Mouse (Mus musculus) liver, embryonic 12.5 days (tissue): ENCODE results near the gene Prep. TPM values are rescaled to one million over a fixed set of nuclear protein-coding genes. Genes with fewer than 3 reads are reported as not detected.
"Not testable (repeated sequence)": the region's sequence is repeated elsewhere in the genome, so short reads cannot be mapped to it uniquely, and the experiment has no call there.

Experiments
- ATAC-seq: fragments of 200-750 bp; cut with Nextera tagmentation; 2 replicates; pipeline ENCODE4 v1.8.0; 2017; ENCODE audit warnings: moderate number of reproducible peaks, mild to moderate bottlenecking, moderate library complexity
- H3K27ac ChIP-seq: fragments of 300-500 bp; sonication (generic); 2 replicates; pipeline ENCODE4 v1.5.1; 2016; ENCODE audit warnings: mild to moderate bottlenecking
- H3K27me3 ChIP-seq: fragments of 300-500 bp; sonication (generic); replicated peaks from 2 replicates; pipeline ENCODE4 v1.6.1; 2016; ENCODE audit warnings: mild to moderate bottlenecking, moderate library complexity
- H3K36me3 ChIP-seq: fragments of 300-500 bp; sonication (generic); 2 replicates; pipeline ENCODE4 v1.6.1; 2016; ENCODE audit warnings: mild to moderate bottlenecking, moderate library complexity
- H3K4me1 ChIP-seq: fragments of 300-500 bp; sonication (generic); 2 replicates; pipeline ENCODE4 v1.6.1; 2016
- H3K4me2 ChIP-seq: fragments of 300-500 bp; sonication (generic); 2 replicates; pipeline ENCODE4 v1.6.1; 2016; ENCODE audit warnings: mild to moderate bottlenecking, moderate library complexity
- H3K4me3 ChIP-seq: fragments of 300-500 bp; sonication (generic); 2 replicates; pipeline ENCODE4 v1.5.1; 2016; ENCODE audit warnings: mild to moderate bottlenecking, moderate library complexity
- H3K9ac ChIP-seq: fragments of 300-500 bp; sonication (generic); 2 replicates; pipeline ENCODE4 v1.6.1; 2016; ENCODE audit warnings: mild to moderate bottlenecking, moderate library complexity
- H3K9me3 ChIP-seq: fragments of 300-500 bp; sonication (generic); replicated peaks from 2 replicates; pipeline ENCODE4 v1.6.1; 2016; ENCODE audit warnings: mild to moderate bottlenecking, moderate library complexity
- WGBS: fragments of 180-500 bp; shearing (Covaris S2); methylation state at CpG from one replicate; pipeline ENCODE4 v1.1.7; 2016; ENCODE audit not compliant: insufficient replicate concordance; 5-methylcytosine and 5-hydroxymethylcytosine counted together
- polyA plus RNA-seq: library from polyadenylated mRNA; unstranded; fragments of >200 nt; fragmentation: Nextera tagmentation; extraction: Ambion mirVana; gene quantifications from 2 replicates; pipeline ENCODE4 v1.2.1, GENCODE M21; 2016

The Prep gene
- polyA plus RNA-seq, 1 experiment from 2014 or later = 15.7 TPM

- Histone ChIP-seq H3K9me3 (no peaks in the 10 kb centered on the region), H3K27ac (no peak overlapping the region), H3K4me2 (no peak overlapping the region), H3K27me3 (no peaks in the 10 kb centered on the region), H3K36me3 (peaks cover 80% of the 10 kb centered on the region), H3K4me3 (no peak overlapping the region), H3K4me1 (peaks cover 1% of the 10 kb centered on the region), H3K9ac (no peak overlapping the region)
- ATAC-seq = no peak
- WGBS = 81% methylated on average over 12 of the region's 12 CpGs
Measured at GRCm38 (mm10) chr10:45151771-45152692, 85.0 kb downstream of the Prep start.

- 85% methylated on average over 14 of the region's 14 CpGs for WGBS
- Histone ChIP-seq H3K27me3 (no peaks in the 10 kb centered on the region), H3K9ac (no peak overlapping the region), H3K9me3 (no peaks in the 10 kb centered on the region), H3K27ac (no peak overlapping the region), H3K4me2 (no peak overlapping the region), H3K4me1 (no peaks in the 10 kb centered on the region), H3K4me3 (no peak overlapping the region), H3K36me3 (peaks cover 90% of the 10 kb centered on the region)
- no peak for ATAC-seq
Measured at GRCm38 (mm10) chr10:45154557-45155060, 87.6 kb downstream of the Prep start.

- no peaks in the 10 kb centered on the region for H3K36me3 ChIP-seq
- H3K4me2 ChIP-seq = no peak overlapping the region
- H3K9me3 ChIP-seq = no peaks in the 10 kb centered on the region
- no peak overlapping the region for H3K27ac ChIP-seq
- H3K4me1 ChIP-seq = no peaks in the 10 kb centered on the region
- 78% methylated on average over 8 of the region's 8 CpGs for WGBS
- no peaks in the 10 kb centered on the region for H3K27me3 ChIP-seq
- H3K4me3 ChIP-seq = no peak overlapping the region
- no peak for ATAC-seq
- no peak overlapping the region for H3K9ac ChIP-seq
Measured at GRCm38 (mm10) chr10:45165851-45166250, 98.8 kb downstream of the Prep start.

DNA sequence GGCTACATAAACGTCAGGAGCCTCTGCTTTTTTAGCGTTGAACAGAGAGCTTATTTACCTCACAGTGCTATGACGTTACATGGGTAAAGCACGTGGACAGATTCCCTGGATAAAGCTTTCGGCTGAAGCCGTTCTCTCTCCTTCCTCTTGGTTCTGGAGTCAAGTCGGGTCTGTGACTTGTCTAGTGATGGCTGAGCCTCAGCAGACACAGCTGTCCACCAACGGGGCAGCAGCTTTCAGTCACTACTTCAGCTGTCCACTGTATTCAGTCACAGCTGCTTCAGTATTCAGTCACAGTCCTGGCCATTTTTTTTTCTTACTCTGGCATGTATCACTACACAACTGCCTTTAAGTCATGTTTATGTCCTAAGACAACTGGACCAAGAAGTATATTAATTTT lies 106.9 kb downstream of the Prep start:
- H3K9ac ChIP-seq = no peak overlapping the region
- H3K4me1 ChIP-seq = no peaks in the 10 kb centered on the region
- WGBS = 68% methylated on average over 8 of the region's 8 CpGs
- ATAC-seq = no peak
- no peaks in the 10 kb centered on the region for H3K36me3 ChIP-seq
- H3K4me2 ChIP-seq = no peak overlapping the region
- H3K4me3 ChIP-seq = no peak overlapping the region
- no peaks in the 10 kb centered on the region for H3K27me3 ChIP-seq
- H3K9me3 ChIP-seq = no peaks in the 10 kb centered on the region
- H3K27ac ChIP-seq = no peak overlapping the region

DNA sequence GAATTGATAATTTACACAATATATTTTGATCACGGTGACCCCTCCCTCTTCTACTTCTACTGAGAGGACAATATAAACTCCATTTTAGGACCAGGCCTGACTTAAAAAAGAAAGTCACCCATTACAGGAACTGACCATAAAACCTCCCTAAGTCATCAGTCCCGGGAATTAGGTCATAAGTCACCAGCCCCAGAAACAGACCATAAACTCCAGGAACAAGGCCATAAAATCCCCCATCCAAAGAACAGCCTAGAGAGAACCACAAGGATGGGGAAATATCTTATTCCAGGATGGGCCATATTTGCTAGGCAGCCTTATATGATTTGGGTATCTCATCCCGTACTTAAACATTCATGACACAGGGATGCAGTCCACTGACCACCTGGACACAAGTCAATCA lies 107.3 kb downstream of the Prep start:
- ATAC-seq = no peak
- no peaks in the 10 kb centered on the region for H3K9me3 ChIP-seq

DNA sequence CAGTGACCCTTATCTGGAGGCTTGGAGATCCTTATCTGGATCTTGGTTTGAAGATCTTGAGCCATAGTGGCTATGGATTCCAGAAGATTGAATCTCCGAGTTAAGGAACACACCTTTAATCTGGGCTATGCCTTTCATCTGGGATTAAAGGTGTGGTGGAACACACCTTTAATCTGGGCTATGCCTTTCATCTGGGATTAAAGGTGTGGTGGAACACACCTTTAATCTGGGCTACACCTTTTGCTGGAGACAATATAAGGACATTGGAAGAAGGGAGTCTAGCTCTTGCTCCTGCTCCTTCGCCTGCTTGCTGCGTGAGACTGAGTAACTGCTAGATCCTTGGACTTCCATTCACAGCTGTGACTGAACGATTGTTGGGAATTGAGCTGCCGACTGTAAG lies 110.8 kb downstream of the Prep start, which contains the start of gene Popdc3:
Gene Popdc3 (plus strand): TSS at position 301 of the 400 bp plus-strand sequence.
- H3K27me3 ChIP-seq, H3K9me3 ChIP-seq, H3K4me3 ChIP-seq, H3K4me2 ChIP-seq, ATAC-seq, H3K9ac ChIP-seq, H3K36me3 ChIP-seq, H3K27ac ChIP-seq, H3K4me1 ChIP-seq: not testable (repeated sequence)
- 67% methylated on average over 1 of the region's 5 CpGs for WGBS

More for the DNA sequence above, 107.3 kb downstream of the Prep start:
- no peaks in the 10 kb centered on the region for H3K4me1 ChIP-seq
- no peak overlapping the region for H3K4me2 ChIP-seq
- no peak overlapping the region for H3K4me3 ChIP-seq
- no peaks in the 10 kb centered on the region for H3K27me3 ChIP-seq
- H3K27ac ChIP-seq = no peak overlapping the region
- no peak overlapping the region for H3K9ac ChIP-seq
- 70% methylated on average over 3 of the region's 3 CpGs for whole genome bisulfite sequencing
- no peaks in the 10 kb centered on the region for H3K36me3 ChIP-seq

- Histone ChIP-seq H3K4me3 (no peak overlapping the region), H3K4me2 (no peak overlapping the region), H3K9ac (no peak overlapping the region), H3K27me3 (no peaks in the 10 kb centered on the region), H3K36me3 (no peaks in the 10 kb centered on the region), H3K4me1 (no peaks in the 10 kb centered on the region), H3K9me3 (no peaks in the 10 kb centered on the region), H3K27ac (no peak overlapping the region)
- 76% methylated on average over 4 of the region's 4 CpGs for WGBS
- no peak for ATAC-seq
Measured at GRCm38 (mm10) chr10:45180677-45181326, 113.8 kb downstream of the Prep start.

- WGBS = 72% methylated on average over 3 of the region's 3 CpGs
- Histone ChIP-seq H3K4me3 (no peak overlapping the region), H3K27ac (no peak overlapping the region), H3K9ac (no peak overlapping the region), H3K9me3 (no peaks in the 10 kb centered on the region), H3K36me3 (no peaks in the 10 kb centered on the region), H3K4me1 (no peaks in the 10 kb centered on the region), H3K27me3 (no peaks in the 10 kb centered on the region), H3K4me2 (no peak overlapping the region)
- no peak for ATAC-seq
Measured at GRCm38 (mm10) chr10:45181344-45181743, 114.3 kb downstream of the Prep start.

DNA sequence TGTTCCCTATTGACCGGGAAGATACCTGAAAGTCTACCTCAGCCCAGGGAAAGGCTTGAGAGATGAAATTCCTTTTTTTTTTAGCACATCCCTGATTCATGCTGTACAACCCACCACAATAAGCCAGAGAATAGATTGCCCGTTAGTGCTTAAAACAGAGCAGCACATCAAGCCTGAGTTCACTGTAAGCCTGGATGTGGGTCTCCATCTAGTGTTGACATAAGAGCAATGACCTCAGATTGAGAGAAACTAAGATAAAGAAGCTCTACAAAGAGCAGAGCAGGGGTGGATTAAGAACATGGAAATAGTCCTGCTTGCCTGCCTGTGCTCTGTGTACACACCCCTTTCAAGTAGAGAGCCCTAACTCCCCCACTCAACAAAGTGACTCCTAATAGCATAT lies 118.5 kb downstream of the Prep start:
- Histone ChIP-seq H3K36me3 (no peaks in the 10 kb centered on the region), H3K9ac (no peak overlapping the region), H3K27me3 (no peaks in the 10 kb centered on the region), H3K9me3 (no peaks in the 10 kb centered on the region), H3K4me3 (no peak overlapping the region), H3K27ac (no peak overlapping the region), H3K4me1 (no peaks in the 10 kb centered on the region), H3K4me2 (no peak overlapping the region)
- no peak for ATAC-seq
- WGBS = 52% methylated on average over 2 of the region's 2 CpGs

DNA sequence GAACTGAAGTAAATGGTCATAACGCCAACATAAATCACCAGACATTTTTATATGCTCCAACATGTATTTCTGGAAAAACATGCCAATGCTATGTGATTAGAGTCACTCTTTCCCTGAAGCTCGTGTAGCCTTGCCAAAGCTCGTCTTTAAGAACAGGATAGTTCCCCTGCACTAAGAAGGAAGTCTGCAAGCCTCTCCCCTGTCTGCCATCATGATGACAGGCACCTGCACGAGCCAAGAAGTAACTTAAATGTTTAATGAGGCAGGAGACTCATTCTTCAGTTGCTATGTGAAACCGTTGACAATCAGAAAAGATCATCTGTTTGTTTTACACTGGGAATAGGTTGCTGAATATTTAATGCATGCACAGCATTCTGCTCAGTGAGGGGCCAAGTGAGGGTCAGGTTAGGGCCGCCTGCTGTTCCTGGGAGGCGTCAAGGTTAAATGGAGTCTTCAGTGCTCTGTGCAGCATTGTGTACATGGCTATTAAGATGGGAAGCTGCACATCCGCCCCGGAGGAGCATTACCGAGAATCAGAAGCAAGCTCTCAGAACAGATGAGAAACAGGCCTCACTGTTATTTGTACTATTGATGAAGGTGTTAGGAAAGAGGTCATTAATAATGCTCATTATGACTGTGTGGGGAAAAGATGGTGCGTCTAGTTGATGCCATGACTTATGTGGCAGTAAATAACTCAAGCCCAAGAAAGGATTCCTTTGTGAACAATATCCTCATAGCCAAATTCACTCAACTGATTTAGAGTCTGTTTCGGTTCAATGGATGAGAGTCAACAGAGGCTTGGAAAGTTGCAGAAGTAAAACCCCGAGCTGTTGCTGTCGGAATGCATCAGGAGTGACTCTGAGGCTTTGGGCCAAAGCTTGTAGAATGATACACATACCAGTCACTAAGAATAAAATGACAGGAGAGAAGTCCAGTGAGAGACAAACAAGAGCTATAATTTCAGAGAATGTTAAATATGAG lies 126.6 kb downstream of the Prep start:
- Histone ChIP-seq H3K9ac (no peak overlapping the region), H3K4me2 (no peak overlapping the region), H3K27ac (no peak overlapping the region), H3K27me3 (no peaks in the 10 kb centered on the region), H3K4me3 (no peak overlapping the region), H3K9me3 (no peaks in the 10 kb centered on the region), H3K36me3 (no peaks in the 10 kb centered on the region), H3K4me1 (no peaks in the 10 kb centered on the region)
- 67% methylated on average over 14 of the region's 14 CpGs for WGBS
- ATAC-seq = no peak

GRCm38 (mm10) chr10:45194531-45194930 lies 127.5 kb downstream of the Prep start:
- H3K4me2 ChIP-seq = no peak overlapping the region
- H3K9me3 ChIP-seq = no peaks in the 10 kb centered on the region
- no peak overlapping the region for H3K27ac ChIP-seq
- H3K36me3 ChIP-seq = no peaks in the 10 kb centered on the region
- no peak overlapping the region for H3K4me3 ChIP-seq
- no peak for ATAC-seq
- no peaks in the 10 kb centered on the region for H3K4me1 ChIP-seq
- WGBS = 63% methylated on average over 5 of the region's 5 CpGs
- no peaks in the 10 kb centered on the region for H3K27me3 ChIP-seq
- H3K9ac ChIP-seq = no peak overlapping the region
